Mouse (Mus musculus): Measurements from ENCODE around the gene Izumo2. TPM values are rescaled to one million over a fixed set of nuclear protein-coding genes. Genes with fewer than 3 reads are reported as not detected.

Gene Izumo2
- polyA plus RNA-seq (2015; fragmentation: Nextera tagmentation; extraction: Ambion mirVana) = not detected in 2 replicates

DNA sequence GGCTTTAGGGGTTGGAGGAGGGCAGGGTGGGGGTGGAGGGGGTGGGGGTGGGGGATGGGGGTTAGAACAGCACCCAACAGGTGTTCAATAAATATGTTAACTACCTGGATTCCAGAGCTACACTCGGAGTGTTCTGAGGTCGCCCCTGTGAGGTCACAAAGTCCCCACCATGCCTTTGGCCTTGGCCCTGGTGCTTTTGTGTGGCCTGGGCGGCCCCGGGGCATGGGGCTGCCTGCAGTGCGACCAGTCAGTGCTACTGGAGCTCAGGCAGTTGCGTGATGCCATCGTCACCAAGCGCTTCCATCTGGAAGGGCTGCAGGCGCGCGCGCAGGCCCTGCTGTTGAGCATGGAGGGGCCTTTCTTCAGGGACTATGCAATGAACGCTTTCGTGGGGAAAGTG is at the start of gene Izumo2:
Gene Izumo2, plus strand, starts transcription at position 169 of the 400 bp plus-strand sequence.
- 69% methylated on average over 14 of the region's 14 CpGs for WGBS
- no peak for ATAC-seq

DNA sequence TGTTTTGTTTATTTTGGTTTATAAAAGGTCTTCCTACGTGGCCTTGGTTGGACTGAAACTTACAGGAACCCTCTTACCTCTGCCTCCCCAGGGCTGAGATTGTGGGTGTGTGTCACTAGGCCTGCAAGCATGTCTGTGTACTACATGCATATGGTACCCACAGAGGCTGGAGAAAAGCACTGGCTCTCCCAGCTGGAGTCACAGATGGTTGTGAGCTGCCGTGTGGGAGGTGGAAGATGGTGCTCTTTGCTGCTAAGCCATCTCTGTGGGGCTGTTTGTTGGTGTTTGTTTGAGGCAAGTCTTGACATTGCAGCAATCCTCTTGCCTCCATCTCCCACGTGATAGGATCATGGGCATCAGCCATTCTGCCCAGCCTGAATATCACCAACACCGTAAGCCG is 47.3 kb upstream of the Izumo2 start:
- H3K9ac ChIP-seq = no peak overlapping the region
- H3K4me3 ChIP-seq = no peak overlapping the region
- ATAC-seq = no peak
- WGBS = 78% methylated on average over 5 of the region's 5 CpGs
- H3K36me3 ChIP-seq (ENCODE audit: poor library complexity, severe bottlenecking) = no peaks in the 10 kb centered on the region
- H3K27me3 ChIP-seq = no peaks in the 10 kb centered on the region
- no peak overlapping the region for H3K27ac ChIP-seq
- H3K9me3 ChIP-seq (replicated peaks) = no peaks in the 10 kb centered on the region
- no peak overlapping the region for H3K4me2 ChIP-seq
- no peaks in the 10 kb centered on the region for H3K4me1 ChIP-seq

More for the DNA sequence above, at the start of gene Izumo2:
- H3K27me3 ChIP-seq = no peaks in the 10 kb centered on the region
- 0 out of 2 replicates have a peak, but pooled peaks cover 4% of the 10 kb centered on the region for H3K9me3 ChIP-seq (replicated peaks)
- H3K27ac ChIP-seq = no peak within 1 kb of the TSS
- no peak within 1 kb of the TSS for H3K9ac ChIP-seq
- H3K4me2 ChIP-seq = no peak within 1 kb of the TSS
- no peak within 1 kb of the TSS for H3K4me3 ChIP-seq
- H3K36me3 ChIP-seq (ENCODE audit: poor library complexity, severe bottlenecking) = no peaks in the 10 kb centered on the region
- H3K4me1 ChIP-seq = no peaks in the 10 kb centered on the region

DNA sequence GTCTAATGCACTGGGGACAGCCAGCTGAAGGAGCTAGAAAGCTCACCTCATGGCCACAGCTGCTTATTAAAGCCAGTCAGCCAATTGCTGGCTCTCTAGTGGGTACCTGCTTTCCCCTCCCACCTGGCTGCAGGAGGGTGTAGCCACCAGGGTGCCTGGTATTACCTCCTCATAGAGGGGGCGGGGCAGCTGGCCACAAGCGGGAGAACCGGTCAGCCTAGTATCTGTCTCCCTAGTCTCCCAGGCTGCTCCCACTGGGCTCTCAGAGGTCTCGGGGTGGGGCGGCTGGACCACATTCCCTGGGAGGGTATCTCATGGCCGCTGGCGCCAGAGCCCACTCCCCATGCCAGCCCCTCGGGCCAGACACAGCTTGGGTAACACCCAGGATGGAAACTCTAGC is 46.4 kb upstream of the Izumo2 start:
- Histone ChIP-seq H3K9me3 (replicated peaks) (no peaks in the 10 kb centered on the region), H3K4me1 (no peaks in the 10 kb centered on the region), H3K36me3 (ENCODE audit: poor library complexity, severe bottlenecking) (no peaks in the 10 kb centered on the region), H3K27ac (no peak overlapping the region), H3K9ac (no peak overlapping the region), H3K4me2 (no peak overlapping the region), H3K27me3 (no peaks in the 10 kb centered on the region), H3K4me3 (no peak overlapping the region)
- 12% methylated on average over 8 of the region's 8 CpGs for WGBS
- no peak for ATAC-seq

DNA sequence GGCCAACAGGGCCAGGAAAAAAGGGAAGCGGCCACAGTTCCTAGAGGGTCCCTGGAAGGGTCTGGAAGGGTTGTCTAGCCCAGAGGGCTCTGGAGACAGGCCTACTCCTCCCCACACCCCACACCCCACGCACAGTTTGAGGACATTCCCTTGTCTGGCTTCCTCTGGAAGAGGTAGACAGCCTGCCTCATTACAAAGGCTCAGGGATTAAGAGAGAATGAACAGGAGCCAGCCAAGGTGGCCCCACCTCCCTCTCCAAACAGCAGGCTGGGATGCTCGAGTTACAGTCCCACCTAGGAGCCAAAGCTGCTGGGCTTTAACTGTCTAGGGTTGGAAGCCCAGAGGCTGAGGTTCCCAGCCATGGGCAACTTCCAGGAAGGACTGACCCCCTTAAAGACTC is 46.0 kb upstream of the Izumo2 start:
- no peak overlapping the region for H3K4me2 ChIP-seq
- H3K36me3 ChIP-seq (ENCODE audit: poor library complexity, severe bottlenecking) = no peaks in the 10 kb centered on the region
- WGBS = 0% methylated on average over 3 of the region's 3 CpGs
- no peaks in the 10 kb centered on the region for H3K27me3 ChIP-seq
- H3K27ac ChIP-seq = no peak overlapping the region
- no peak overlapping the region for H3K9ac ChIP-seq
- H3K4me3 ChIP-seq = no peak overlapping the region
- ATAC-seq = no peak
- no peaks in the 10 kb centered on the region for H3K9me3 ChIP-seq (replicated peaks)
- no peaks in the 10 kb centered on the region for H3K4me1 ChIP-seq

DNA sequence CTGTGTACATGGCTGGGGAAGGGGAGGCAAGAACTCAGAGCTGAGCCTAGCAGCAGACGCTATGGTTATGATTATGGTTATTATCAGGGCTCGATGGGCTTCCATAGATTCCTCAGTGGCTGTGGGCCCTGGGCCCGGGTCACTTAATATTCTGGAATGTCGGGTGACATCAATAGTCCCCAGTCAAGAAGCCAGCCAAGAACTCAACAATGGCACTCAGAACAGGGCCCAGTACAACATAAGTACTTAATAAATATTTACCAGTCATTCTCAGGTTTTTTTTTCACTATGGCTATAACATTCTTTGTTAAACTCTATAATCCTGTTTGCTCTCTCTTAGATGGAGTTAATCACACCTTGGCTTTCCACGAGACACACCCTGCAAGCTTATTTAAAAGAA is 45.0 kb upstream of the Izumo2 start:
- Histone ChIP-seq H3K9ac (no peak overlapping the region), H3K9me3 (replicated peaks) (no peaks in the 10 kb centered on the region), H3K4me1 (no peaks in the 10 kb centered on the region), H3K4me2 (no peak overlapping the region), H3K4me3 (no peak overlapping the region), H3K36me3 (ENCODE audit: poor library complexity, severe bottlenecking) (no peaks in the 10 kb centered on the region), H3K27me3 (peaks cover 9% of the 10 kb centered on the region), H3K27ac (no peak overlapping the region)
- 90% methylated on average over 5 of the region's 5 CpGs for WGBS
- ATAC-seq = no peak

DNA sequence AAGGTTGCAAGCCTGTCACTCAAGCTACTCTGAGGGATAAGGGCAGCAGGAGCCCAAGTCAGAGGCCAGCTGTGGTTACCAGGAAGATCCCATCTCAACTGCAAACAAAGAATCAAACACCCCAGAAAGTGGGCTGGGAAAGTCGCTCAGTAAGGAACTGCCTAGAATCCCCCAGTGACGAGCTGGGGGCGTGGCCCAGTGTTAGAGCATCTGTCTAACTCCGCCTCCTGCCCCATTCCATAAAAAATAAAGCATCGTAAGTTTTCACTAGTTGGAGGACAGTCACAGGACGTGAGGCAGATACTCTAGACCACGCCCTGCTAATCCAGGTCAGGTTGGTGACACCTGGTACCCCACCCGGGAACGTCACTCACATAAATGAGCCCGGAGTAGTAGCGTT is 43.8 kb upstream of the Izumo2 start:
- Histone ChIP-seq H3K27ac (no peak overlapping the region), H3K4me2 (no peak overlapping the region), H3K4me3 (no peak overlapping the region), H3K9me3 (replicated peaks) (no peaks in the 10 kb centered on the region), H3K4me1 (no peaks in the 10 kb centered on the region), H3K9ac (no peak overlapping the region), H3K27me3 (peaks cover 17% of the 10 kb centered on the region), H3K36me3 (ENCODE audit: poor library complexity, severe bottlenecking) (no peaks in the 10 kb centered on the region)
- no peak for ATAC-seq
- WGBS = 53% methylated on average over 11 of the region's 11 CpGs

DNA sequence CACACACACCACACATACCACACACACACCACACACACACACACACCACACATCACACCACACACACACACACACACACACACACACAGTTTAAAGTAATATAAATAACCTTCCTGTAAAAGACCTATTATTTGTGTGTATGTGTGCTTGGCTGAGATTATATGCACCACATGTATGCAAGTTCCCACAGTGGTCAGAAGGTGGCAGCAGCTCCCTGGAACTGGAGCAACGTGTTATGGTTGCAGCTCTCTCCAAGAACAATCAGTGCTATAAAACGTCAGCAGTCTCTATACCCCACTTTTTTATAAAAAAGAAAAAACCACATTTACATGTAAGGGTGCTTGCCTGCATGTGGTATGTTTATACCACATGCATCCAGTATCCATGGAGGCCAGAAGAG is 42.1 kb upstream of the Izumo2 start:
- H3K27ac ChIP-seq = no peak overlapping the region
- H3K27me3 ChIP-seq = peaks cover 25% of the 10 kb centered on the region
- no peaks in the 10 kb centered on the region for H3K9me3 ChIP-seq (replicated peaks)
- H3K9ac ChIP-seq = no peak overlapping the region
- no peaks in the 10 kb centered on the region for H3K36me3 ChIP-seq (ENCODE audit: poor library complexity, severe bottlenecking)
- H3K4me3 ChIP-seq = no peak overlapping the region
- H3K4me2 ChIP-seq = no peak overlapping the region
- H3K4me1 ChIP-seq = peaks cover 12% of the 10 kb centered on the region
- 79% methylated on average over 2 of the region's 2 CpGs for WGBS
- ATAC-seq = no peak

DNA sequence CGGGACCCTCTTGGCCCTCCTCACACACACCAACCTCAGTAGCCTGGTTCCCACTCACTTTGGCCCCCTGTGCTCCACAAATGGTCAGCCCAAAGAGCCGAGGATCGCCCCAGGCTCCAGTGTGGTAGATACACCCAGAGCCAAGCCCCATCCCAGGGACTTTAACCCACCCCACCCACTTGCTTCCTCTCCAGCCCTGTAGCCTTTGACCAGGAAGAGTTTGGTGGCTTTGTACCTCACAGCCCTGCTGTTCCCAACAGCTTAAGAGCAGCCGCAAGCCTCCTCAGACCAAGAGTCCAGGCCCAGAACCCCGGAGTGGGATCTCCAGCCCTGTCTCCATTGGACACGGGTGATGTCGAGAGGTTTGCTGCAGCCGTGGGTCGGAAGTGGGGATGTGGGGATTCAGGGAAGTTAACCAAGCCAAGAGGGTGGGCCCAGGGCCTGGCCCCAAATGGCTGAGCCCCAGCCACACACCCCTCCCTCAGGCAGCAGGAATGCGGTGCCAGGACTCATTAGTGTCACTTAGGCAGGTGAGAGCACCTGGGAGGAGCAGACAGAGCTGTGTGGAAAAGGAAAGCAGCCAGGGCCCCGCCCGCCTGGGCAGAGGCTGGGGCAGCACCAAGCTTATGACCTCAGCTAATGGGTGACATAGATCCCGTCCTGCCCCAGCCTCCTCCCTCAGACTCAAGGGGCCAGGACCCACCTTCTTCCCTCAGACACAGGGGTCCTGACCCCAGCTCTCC is 40.4 kb upstream of the Izumo2 start:
- no peak overlapping the region for H3K27ac ChIP-seq
- no peak overlapping the region for H3K4me2 ChIP-seq
- H3K27me3 ChIP-seq = peaks cover 25% of the 10 kb centered on the region
- WGBS = 75% methylated on average over 13 of the region's 13 CpGs
- H3K4me3 ChIP-seq = no peak overlapping the region
- peaks cover 14% of the 10 kb centered on the region for H3K4me1 ChIP-seq
- H3K36me3 ChIP-seq (ENCODE audit: poor library complexity, severe bottlenecking) = no peaks in the 10 kb centered on the region
- no peaks in the 10 kb centered on the region for H3K9me3 ChIP-seq (replicated peaks)
- no peak for ATAC-seq
- no peak overlapping the region for H3K9ac ChIP-seq

DNA sequence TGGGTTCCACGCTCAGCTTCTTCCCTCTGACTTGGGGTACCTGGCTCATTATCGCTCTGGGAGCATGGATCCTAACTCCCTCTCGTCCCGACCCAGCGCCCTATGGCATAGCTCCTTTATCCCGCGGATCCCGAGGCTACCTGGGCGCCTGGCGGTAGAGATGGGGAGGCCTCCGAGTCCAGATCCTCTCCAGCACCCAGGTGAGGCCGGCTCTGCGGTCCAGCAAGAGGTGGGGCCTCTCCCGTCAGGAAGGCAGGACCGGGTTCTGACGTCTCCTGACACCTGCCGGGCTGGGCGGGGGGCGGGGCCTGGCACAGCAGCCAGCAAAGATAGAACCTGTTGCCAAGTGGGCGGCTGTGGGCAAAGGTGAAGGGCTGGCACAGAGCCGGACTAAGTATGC is 39.4 kb upstream of the Izumo2 start:
- H3K4me1 ChIP-seq = peaks cover 14% of the 10 kb centered on the region
- no peak for ATAC-seq

DNA sequence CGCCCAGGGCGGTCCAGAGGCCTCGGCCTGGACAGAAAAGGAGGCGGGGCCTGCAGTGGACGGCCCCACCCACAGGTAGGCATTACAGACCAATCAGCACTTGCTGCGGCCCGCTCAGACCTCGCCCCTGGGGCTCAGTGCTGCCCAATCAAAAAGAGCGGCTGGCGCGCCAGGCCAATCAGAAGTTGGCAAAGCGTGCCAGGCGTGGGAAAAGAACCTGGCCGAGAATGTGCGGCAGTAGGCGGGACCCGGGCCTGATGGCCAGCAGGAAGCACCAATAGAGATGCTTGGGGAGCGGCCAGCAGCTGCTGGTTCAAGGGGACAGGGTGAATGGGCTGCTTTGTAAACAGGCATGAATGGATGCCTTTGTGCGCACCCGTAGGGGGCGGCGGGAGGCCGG is 37.7 kb upstream of the Izumo2 start, which contains the start of gene Myh14:
Gene Myh14, minus strand, starts transcription at position 41 of the 400 bp plus-strand sequence.
- H3K4me2 ChIP-seq = peak within 1 kb of the TSS; percentile 58
- peak; percentile 97 for ATAC-seq
- H3K9ac ChIP-seq = no peak within 1 kb of the TSS
- WGBS = 0% methylated on average over 23 of the region's 23 CpGs
- H3K4me1 ChIP-seq = peaks cover 14% of the 10 kb centered on the region
- H3K9me3 ChIP-seq (replicated peaks) = no peaks in the 10 kb centered on the region
- peaks cover 25% of the 10 kb centered on the region for H3K27me3 ChIP-seq
- H3K27ac ChIP-seq = 0 out of 2 replicates have a peak within 1 kb of the TSS, but pooled peaks have one; percentile 11
- H3K36me3 ChIP-seq (ENCODE audit: poor library complexity, severe bottlenecking) = no peaks in the 10 kb centered on the region
- H3K4me3 ChIP-seq = peak within 1 kb of the TSS; percentile 28

More for the DNA sequence above, 39.4 kb upstream of the Izumo2 start:
- Histone ChIP-seq H3K9ac (no peak overlapping the region), H3K4me3 (no peak overlapping the region), H3K4me2 (no peak overlapping the region), H3K27ac (no peak overlapping the region), H3K27me3 (peaks cover 25% of the 10 kb centered on the region), H3K36me3 (ENCODE audit: poor library complexity, severe bottlenecking) (no peaks in the 10 kb centered on the region), H3K9me3 (replicated peaks) (no peaks in the 10 kb centered on the region)
- 16% methylated on average over 21 of the region's 21 CpGs for WGBS

DNA sequence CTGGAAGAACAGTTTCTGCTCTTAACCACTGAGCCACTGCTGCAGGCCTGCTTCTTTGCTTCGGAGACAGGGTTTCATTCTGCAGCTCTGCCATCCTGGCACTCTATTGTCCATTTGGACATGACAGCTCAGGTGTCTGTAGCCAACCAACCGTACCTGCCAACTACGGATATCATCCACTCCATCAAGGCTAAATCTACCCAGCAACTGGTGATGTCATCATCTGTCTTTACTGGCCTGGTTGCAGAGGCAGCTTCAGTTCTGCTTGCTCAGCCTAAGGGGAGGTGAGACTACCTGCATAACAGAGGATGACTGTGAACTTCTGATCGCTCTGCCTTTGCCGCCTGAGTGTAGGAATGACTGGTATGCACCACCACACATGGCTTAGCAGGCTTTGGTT is 36.3 kb upstream of the Izumo2 start:
- no peaks in the 10 kb centered on the region for H3K9me3 ChIP-seq (replicated peaks)
- peaks cover 14% of the 10 kb centered on the region for H3K4me1 ChIP-seq
- no peak overlapping the region for H3K9ac ChIP-seq
- H3K36me3 ChIP-seq (ENCODE audit: poor library complexity, severe bottlenecking) = no peaks in the 10 kb centered on the region
- ATAC-seq = no peak
- no peak overlapping the region for H3K27ac ChIP-seq
- 79% methylated on average over 5 of the region's 5 CpGs for WGBS
- H3K27me3 ChIP-seq = peaks cover 25% of the 10 kb centered on the region
- no peak overlapping the region for H3K4me3 ChIP-seq
- H3K4me2 ChIP-seq = no peak overlapping the region

DNA sequence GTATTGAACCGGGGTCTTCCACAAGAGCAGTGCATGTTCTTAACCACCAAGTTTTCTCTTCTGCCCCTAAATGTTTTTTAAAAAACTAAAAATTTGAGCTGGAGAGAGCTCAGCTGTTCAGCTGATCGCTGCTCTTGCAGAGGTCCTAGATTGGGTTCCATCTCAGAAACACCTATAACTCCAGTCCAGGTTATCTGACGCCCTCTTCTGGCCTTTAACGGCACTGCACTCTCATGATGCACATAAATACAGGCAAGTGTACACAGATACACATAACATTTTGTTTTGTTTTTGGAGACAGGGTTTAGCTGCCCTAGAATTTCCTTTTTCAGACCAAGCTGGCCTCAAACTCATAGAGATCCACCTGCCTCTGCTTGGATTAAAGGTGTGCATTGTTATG is 34.0 kb upstream of the Izumo2 start:
- H3K4me3 ChIP-seq = no peak overlapping the region
- no peak for ATAC-seq
- no peak overlapping the region for H3K27ac ChIP-seq
- H3K4me1 ChIP-seq = peaks cover 14% of the 10 kb centered on the region
- H3K27me3 ChIP-seq = peaks cover 9% of the 10 kb centered on the region; the same call in 1 of the 2 replicates
- H3K4me2 ChIP-seq = no peak overlapping the region
- 74% methylated on average over 4 of the region's 4 CpGs for WGBS
- no peak overlapping the region for H3K9ac ChIP-seq
- no peaks in the 10 kb centered on the region for H3K36me3 ChIP-seq (ENCODE audit: poor library complexity, severe bottlenecking)
- H3K9me3 ChIP-seq (replicated peaks) = no peaks in the 10 kb centered on the region

DNA sequence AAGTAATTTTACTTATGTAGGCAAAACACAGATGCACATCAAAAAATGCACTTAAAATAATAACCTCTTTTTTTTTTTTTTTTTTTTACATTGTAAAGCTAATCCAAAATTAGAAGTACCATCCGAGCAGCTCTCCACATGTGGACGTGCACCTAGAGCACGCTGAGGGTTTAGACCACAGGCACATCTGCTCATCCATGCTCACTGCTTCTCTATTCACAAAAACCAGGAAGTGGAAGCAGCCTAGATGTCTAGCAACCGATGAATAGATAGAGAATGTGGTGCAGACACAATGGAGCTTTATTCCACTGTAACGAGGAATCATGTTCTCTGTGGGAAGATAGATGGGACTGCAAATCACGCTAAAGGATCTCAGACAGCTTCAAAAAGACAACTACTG is 33.4 kb upstream of the Izumo2 start:
- H3K4me1 ChIP-seq = peaks cover 14% of the 10 kb centered on the region
- H3K9ac ChIP-seq = no peak overlapping the region
- no peaks in the 10 kb centered on the region for H3K9me3 ChIP-seq (replicated peaks)
- ATAC-seq = no peak
- H3K4me2 ChIP-seq = no peak overlapping the region
- H3K36me3 ChIP-seq (ENCODE audit: poor library complexity, severe bottlenecking) = no peaks in the 10 kb centered on the region
- WGBS = 54% methylated on average over 6 of the region's 6 CpGs
- peaks cover 5% of the 10 kb centered on the region; the same call in 1 of the 2 replicates for H3K27me3 ChIP-seq
- no peak overlapping the region for H3K27ac ChIP-seq
- no peak overlapping the region for H3K4me3 ChIP-seq
